Mouse (Mus musculus) neural tube, embryonic 14.5 days (tissue): ENCODE measurements around the gene Stard10. TPM values are rescaled to one million over a fixed set of nuclear protein-coding genes. Genes with fewer than 3 reads are reported as not detected.

Experiments used
- ATAC-seq: fragments of 200-750 bp; cut with Nextera tagmentation; 2 replicates; pipeline ENCODE4 v1.8.0; 2017; ENCODE audit warnings: low read depth, mild to moderate bottlenecking, moderate TSS enrichment, moderate library complexity
- H3K27ac ChIP-seq: fragments of 300-500 bp; sonication (generic); 2 replicates; pipeline ENCODE4 v1.5.1; 2014; ENCODE audit warnings: low read depth, mild to moderate bottlenecking, control low read depth, low read length, moderate library complexity, mixed read lengths
- H3K27me3 ChIP-seq: fragments of 300-500 bp; sonication (generic); 2 replicates; pipeline ENCODE4 v1.6.1; 2014; ENCODE audit warnings: low read length; ENCODE audit not compliant: control insufficient read depth, insufficient read depth
- H3K36me3 ChIP-seq: fragments of 300-500 bp; sonication (generic); 2 replicates; pipeline ENCODE4 v1.6.1; 2014; ENCODE audit warnings: low read length, mixed read lengths; ENCODE audit not compliant: control insufficient read depth, insufficient read depth
- H3K4me1 ChIP-seq: fragments of 300-500 bp; sonication (generic); 2 replicates; pipeline ENCODE4 v1.6.1; 2014; ENCODE audit warnings: low read length; ENCODE audit not compliant: control insufficient read depth, insufficient read depth
- H3K4me2 ChIP-seq: fragments of 300-500 bp; sonication (generic); 2 replicates; pipeline ENCODE4 v1.6.1; 2014; ENCODE audit warnings: mild to moderate bottlenecking, low read depth, low read length, control low read depth
- H3K4me3 ChIP-seq: fragments of 300-500 bp; sonication (generic); 2 replicates; pipeline ENCODE4 v1.5.1; 2014; ENCODE audit warnings: low read depth, low read length, control low read depth, mixed read lengths
- H3K9ac ChIP-seq: fragments of 300-500 bp; sonication (generic); replicated peaks from 2 replicates; pipeline ENCODE4 v1.6.1; 2014; ENCODE audit warnings: low read depth, mild to moderate bottlenecking, control low read depth, low read length, mixed read lengths
- H3K9me3 ChIP-seq: fragments of 300-500 bp; sonication (generic); 2 replicates; pipeline ENCODE4 v1.6.1; 2016; ENCODE audit warnings: low read length; ENCODE audit not compliant: control insufficient read depth
- WGBS: fragments of 180-500 bp; shearing (Covaris S2); extraction: QIAGEN DNeasy Blood & Tissue Kit; methylation state at CpG from one replicate; pipeline ENCODE4 v1.1.7; 2014; 5-methylcytosine and 5-hydroxymethylcytosine counted together
- polyA plus RNA-seq: library from polyadenylated mRNA; unstranded; fragments of >200 nt; fragmentation: Nextera tagmentation; extraction: Ambion mirVana; gene quantifications from 2 replicates; pipeline ENCODE4 v1.2.1, GENCODE M21; 2014

The Stard10 gene
- polyA plus RNA-seq, 1 experiment from 2014 or later = 17.4 TPM

DNA sequence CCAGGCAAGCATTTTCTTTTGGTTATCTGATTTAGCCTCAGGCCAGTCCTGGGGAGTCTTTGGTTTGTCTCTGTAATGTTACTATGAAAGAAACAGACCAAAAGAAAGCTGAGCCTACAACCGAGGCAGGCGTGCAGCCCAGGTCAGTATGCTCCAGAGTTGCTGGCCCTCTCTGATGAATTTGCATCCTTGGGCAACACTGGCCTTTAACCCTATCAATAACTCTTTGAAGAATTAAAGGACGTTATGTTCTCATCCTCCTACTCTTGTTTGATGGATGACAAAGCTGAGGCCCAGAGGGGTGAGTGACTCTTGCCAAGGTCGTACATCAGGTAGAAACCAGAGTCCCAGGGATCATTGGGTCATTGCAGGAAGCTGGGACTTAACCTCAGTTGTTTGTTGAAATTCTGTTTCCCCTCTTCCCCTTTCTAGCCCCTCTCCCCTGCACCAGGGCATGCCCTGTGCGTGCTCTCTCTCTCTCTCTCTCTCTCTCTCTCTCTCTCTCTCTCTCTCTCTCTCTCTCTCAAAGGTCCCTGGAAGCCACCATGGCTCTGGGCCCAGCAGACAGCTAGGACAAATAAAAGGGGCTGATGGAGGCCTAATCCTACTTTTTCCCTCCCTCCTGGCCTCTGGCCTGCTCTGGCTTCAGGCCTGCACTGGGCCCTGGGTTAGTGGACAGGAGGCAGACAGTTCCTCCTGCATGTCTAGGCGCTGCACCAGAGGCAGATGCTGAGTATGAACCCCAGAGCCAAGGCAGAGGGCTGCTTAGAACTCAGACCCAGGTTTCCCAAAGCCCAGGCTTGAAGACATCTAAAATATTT is 7.5 kb downstream of the Stard10 start:
- no peaks in the 10 kb centered on the region for H3K27me3 ChIP-seq
- no peak overlapping the region for H3K27ac ChIP-seq
- ATAC-seq = no peak
- no peak overlapping the region for H3K9ac ChIP-seq
- no peak overlapping the region for H3K4me3 ChIP-seq
- WGBS = 81% methylated on average over 6 of the region's 6 CpGs
- H3K9me3 ChIP-seq = no peaks in the 10 kb centered on the region
- H3K4me2 ChIP-seq = no peak overlapping the region
- H3K4me1 ChIP-seq = no peaks in the 10 kb centered on the region
- no peaks in the 10 kb centered on the region for H3K36me3 ChIP-seq

GRCm38 (mm10) chr7:101326006-101326405 is 9.1 kb downstream of the Stard10 start:
- no peak overlapping the region for H3K4me2 ChIP-seq
- no peaks in the 10 kb centered on the region for H3K36me3 ChIP-seq
- no peak overlapping the region for H3K4me3 ChIP-seq
- H3K27ac ChIP-seq = no peak overlapping the region
- no peaks in the 10 kb centered on the region for H3K9me3 ChIP-seq
- no peaks in the 10 kb centered on the region for H3K4me1 ChIP-seq
- no peaks in the 10 kb centered on the region for H3K27me3 ChIP-seq
- ATAC-seq = no peak
- 88% methylated on average over 5 of the region's 5 CpGs for WGBS
- H3K9ac ChIP-seq = no peak overlapping the region

DNA sequence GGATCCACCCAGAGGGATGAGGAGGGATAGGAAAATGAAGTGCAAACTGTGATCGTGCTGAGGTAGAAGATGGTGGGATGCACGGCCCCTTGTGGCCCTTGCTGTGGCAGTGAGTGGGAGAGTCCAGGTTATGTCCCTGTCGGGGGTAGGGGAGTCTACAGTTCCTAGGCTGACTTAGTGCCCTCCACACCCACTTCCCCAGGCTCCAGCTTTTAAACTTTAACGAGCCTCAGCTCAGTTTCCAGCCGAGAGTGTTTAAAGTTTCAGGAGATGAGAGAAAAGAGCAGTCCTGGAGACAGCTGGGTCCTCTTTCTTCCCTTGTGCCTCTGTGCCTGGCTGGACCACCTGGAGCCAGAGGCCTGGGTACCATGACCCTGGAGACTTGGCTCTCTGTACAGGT is 10.4 kb downstream of the Stard10 start:
- no peaks in the 10 kb centered on the region for H3K4me1 ChIP-seq
- no peaks in the 10 kb centered on the region for H3K9me3 ChIP-seq

DNA sequence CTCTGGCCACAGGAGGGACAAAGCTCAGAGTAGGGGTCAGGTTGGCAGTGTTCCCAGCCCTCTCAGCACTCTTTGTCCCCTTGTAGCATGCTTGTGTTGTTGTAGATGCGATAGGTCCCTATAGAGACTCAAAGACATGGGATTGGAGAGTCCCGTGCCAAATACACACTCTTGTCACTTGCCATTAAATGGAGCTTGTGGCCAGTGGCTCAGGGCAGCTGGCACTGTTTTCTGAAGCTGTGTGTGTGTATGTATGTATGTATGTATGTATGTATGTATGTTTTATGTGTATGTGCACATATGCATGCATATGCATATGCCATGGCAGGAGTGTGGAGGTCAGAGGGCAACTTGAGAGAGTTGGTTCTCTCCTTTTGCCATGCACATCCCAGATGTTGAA is 10.9 kb downstream of the Stard10 start:
- Histone ChIP-seq H3K4me3 (no peak overlapping the region), H3K9ac (no peak overlapping the region), H3K4me1 (no peaks in the 10 kb centered on the region), H3K27me3 (no peaks in the 10 kb centered on the region), H3K36me3 (no peaks in the 10 kb centered on the region), H3K27ac (no peak overlapping the region), H3K4me2 (no peak overlapping the region), H3K9me3 (no peaks in the 10 kb centered on the region)
- 77% methylated on average over 2 of the region's 2 CpGs for WGBS
- ATAC-seq = no peak

More for the DNA sequence above, 10.4 kb downstream of the Stard10 start:
- 54% methylated on average over 5 of the region's 5 CpGs for WGBS
- H3K27ac ChIP-seq = no peak overlapping the region
- ATAC-seq = no peak
- H3K36me3 ChIP-seq = no peaks in the 10 kb centered on the region
- no peak overlapping the region for H3K4me3 ChIP-seq
- no peak overlapping the region for H3K4me2 ChIP-seq
- no peaks in the 10 kb centered on the region for H3K27me3 ChIP-seq
- H3K9ac ChIP-seq = no peak overlapping the region

DNA sequence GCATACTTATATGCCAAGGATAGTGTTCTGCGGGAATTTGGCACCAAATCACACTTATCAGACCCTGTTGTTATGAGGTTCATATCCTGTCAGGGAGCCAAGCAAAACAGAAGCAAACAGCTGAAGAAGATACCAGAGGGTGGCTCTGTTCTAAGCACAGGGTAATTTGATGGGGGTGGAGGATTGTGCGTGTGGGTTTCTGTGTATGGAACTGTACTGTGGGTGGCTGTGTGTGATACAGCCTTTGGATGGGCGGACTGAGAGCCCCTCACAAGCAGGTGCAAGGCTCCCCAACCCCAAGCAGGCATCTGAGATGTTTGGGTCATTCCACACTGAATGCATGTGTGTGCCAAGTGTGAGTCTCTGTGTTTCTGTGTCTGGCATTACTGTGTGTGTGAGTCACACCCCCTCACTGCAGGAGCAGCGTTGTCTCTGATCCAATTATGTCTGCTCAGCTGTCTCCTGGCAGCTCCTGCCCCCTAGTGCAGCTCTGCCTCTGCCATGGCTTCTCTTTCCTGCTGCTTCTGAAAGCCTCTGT is 11.8 kb downstream of the Stard10 start:
- Histone ChIP-seq H3K9me3 (no peaks in the 10 kb centered on the region), H3K36me3 (no peaks in the 10 kb centered on the region), H3K27ac (peak overlapping the region; percentile 12; the same call in 1 of the 2 replicates), H3K27me3 (no peaks in the 10 kb centered on the region), H3K9ac (no peak overlapping the region), H3K4me3 (no peak overlapping the region), H3K4me2 (no peak overlapping the region), H3K4me1 (no peaks in the 10 kb centered on the region)
- peak; percentile 38; the same call in 1 of the 2 replicates for ATAC-seq
- 62% methylated on average over 4 of the region's 4 CpGs for WGBS

GRCm38 (mm10) chr7:101329606-101330005 is 12.7 kb downstream of the Stard10 start:
- 89% methylated on average over 4 of the region's 4 CpGs for WGBS
- H3K9ac ChIP-seq = no peak overlapping the region
- H3K27ac ChIP-seq = no peak overlapping the region

DNA sequence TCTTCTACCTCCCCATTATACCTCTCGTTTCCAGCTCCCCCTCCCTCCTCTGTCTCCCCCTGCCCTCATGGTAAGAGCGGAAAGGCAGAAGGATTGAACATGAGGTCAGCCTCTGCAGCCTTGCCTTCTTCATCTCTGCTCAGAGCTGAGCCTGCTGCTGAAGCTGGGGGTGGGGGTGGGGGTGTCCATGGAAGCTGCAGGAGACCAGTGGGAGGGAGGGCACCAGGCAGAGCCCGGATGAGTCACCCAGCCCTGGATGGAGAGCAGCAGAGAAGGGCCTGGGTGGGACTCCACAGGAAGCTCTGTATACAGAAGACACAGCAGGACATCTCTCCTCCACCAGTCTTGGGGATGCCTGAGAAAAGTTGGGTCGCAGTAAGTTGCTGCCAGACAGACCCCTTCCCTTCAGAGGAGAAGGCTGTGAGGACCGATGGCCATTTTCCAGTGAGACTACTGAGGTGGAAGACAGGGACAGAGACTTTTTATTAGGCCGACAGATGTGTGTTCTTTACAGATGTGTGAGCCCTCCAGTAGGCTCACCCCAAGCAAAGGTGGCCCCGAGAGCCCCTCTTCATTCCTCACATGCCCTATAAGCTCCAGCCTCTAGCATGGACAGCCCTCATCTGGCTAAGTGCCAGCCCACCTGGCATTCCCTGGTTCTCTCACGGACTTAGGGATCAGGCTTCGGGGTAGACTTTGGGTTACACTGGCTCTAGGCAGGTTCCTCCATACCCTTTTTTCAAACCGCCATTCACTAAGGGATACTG is 13.4 kb downstream of the Stard10 start:
- ATAC-seq = no peak
- no peak overlapping the region for H3K4me3 ChIP-seq
- H3K9ac ChIP-seq = no peak overlapping the region
- WGBS = 80% methylated on average over 10 of the region's 10 CpGs
- no peaks in the 10 kb centered on the region for H3K36me3 ChIP-seq
- no peak overlapping the region for H3K27ac ChIP-seq
- no peaks in the 10 kb centered on the region for H3K27me3 ChIP-seq
- H3K4me1 ChIP-seq = no peaks in the 10 kb centered on the region
- no peaks in the 10 kb centered on the region for H3K9me3 ChIP-seq
- no peak overlapping the region for H3K4me2 ChIP-seq

More at GRCm38 (mm10) chr7:101329606-101330005, 12.7 kb downstream of the Stard10 start:
- ATAC-seq = no peak
- Histone ChIP-seq H3K4me1 (no peaks in the 10 kb centered on the region), H3K36me3 (no peaks in the 10 kb centered on the region), H3K9me3 (no peaks in the 10 kb centered on the region), H3K4me2 (no peak overlapping the region), H3K27me3 (no peaks in the 10 kb centered on the region), H3K4me3 (no peak overlapping the region)

- no peaks in the 10 kb centered on the region for H3K4me1 ChIP-seq
- H3K4me2 ChIP-seq = no peak overlapping the region
- no peaks in the 10 kb centered on the region for H3K36me3 ChIP-seq
- no peaks in the 10 kb centered on the region for H3K9me3 ChIP-seq
- H3K9ac ChIP-seq = no peak overlapping the region
- no peak for ATAC-seq
- no peak overlapping the region for H3K27ac ChIP-seq
- H3K27me3 ChIP-seq = no peaks in the 10 kb centered on the region
- 71% methylated on average over 4 of the region's 4 CpGs for WGBS
- H3K4me3 ChIP-seq = no peak overlapping the region
Observed at GRCm38 (mm10) chr7:101330841-101331173, 13.9 kb downstream of the Stard10 start.
